In genomic region chr8:48540894-48541293, GRCm38 (mm10) we compare ENCODE assay signal across 17 mouse cellular contexts.
DNase-seq lines count a peak whose midpoint lies in the region; ATAC-seq lines count a peak whose summit lies in the region.
"Had no signal": no experiment of that assay in that cellular context is flagged by ENCODE, and none has a peak within 500 bp of the region (broad histone marks: within the 10 kb centered on the region; RNA-seq: fewer than 3 reads in every experiment).

No protein-coding gene starts in this region.

- 26% methylated on average over 8 of the region's 8 CpGs for WGBS in hindbrain, embryonic 11.5 days
- 25% methylated on average over 8 of the region's 8 CpGs for WGBS in hindbrain, embryonic 14.5 days

- H3K9me3 ChIP-seq in hindbrain, embryonic 11.5 days (ENCODE audit: control insufficient read depth, low read length): no peaks in the 10 kb centered on the region
- no peaks in the 10 kb centered on the region for H3K9me3 ChIP-seq in hindbrain, embryonic 14.5 days (ENCODE audit: control insufficient read depth, low read length)
- H3K9me3 ChIP-seq: forebrain, embryonic 15.5 days had no signal

- ATAC-seq in hindbrain, embryonic 11.5 days (ENCODE audit: low FRiP score): peak; percentile 57
- ATAC-seq in hindbrain, embryonic 14.5 days (ENCODE audit: low FRiP score): no peak
- no peak for ATAC-seq in erythroblast, adult 5-6 weeks (replicated peaks; ENCODE audit: low FRiP score, poor library complexity, severe bottlenecking)
- ATAC-seq: forebrain, embryonic 15.5 days had no signal

- H3K27ac ChIP-seq in hindbrain, embryonic 11.5 days (ENCODE audit: low read depth, low read length): no peak overlapping the region
- H3K27ac ChIP-seq in hindbrain, embryonic 14.5 days: no peak overlapping the region
- H3K27ac ChIP-seq: forebrain, embryonic 15.5 days had no signal

- H3K36me3 ChIP-seq in hindbrain, embryonic 11.5 days (ENCODE audit: control insufficient read depth, insufficient read depth, low read length): no peaks in the 10 kb centered on the region
- no peaks in the 10 kb centered on the region for H3K36me3 ChIP-seq in hindbrain, embryonic 14.5 days (replicated peaks; ENCODE audit: control insufficient read depth, insufficient read depth)
- H3K36me3 ChIP-seq: forebrain, embryonic 15.5 days had no signal

- H3K9ac ChIP-seq in hindbrain, embryonic 11.5 days (ENCODE audit: low read depth, low read length): no peak overlapping the region
- H3K9ac ChIP-seq in hindbrain, embryonic 14.5 days: no peak overlapping the region
- H3K9ac ChIP-seq: forebrain, embryonic 15.5 days had no signal

- H3K4me2 ChIP-seq in hindbrain, embryonic 11.5 days (replicated peaks; ENCODE audit: low read depth, low read length): no peak overlapping the region
- no peak overlapping the region for H3K4me2 ChIP-seq in hindbrain, embryonic 14.5 days (replicated peaks)
- H3K4me2 ChIP-seq: forebrain, embryonic 15.5 days had no signal

- no peak overlapping the region for H3K4me3 ChIP-seq in hindbrain, embryonic 11.5 days (ENCODE audit: low read depth, low read length)
- H3K4me3 ChIP-seq in hindbrain, embryonic 14.5 days (replicated peaks; ENCODE audit: low read length): no peak overlapping the region
- H3K4me3 ChIP-seq: forebrain, embryonic 15.5 days had no signal

- no peaks in the 10 kb centered on the region for H3K27me3 ChIP-seq in hindbrain, embryonic 11.5 days (ENCODE audit: control insufficient read depth, insufficient read depth, low read length)
- no peaks in the 10 kb centered on the region for H3K27me3 ChIP-seq in hindbrain, embryonic 14.5 days (ENCODE audit: control insufficient read depth, insufficient read depth, low read length)
- H3K27me3 ChIP-seq: forebrain, embryonic 15.5 days had no signal

- 0 out of 2 replicates have a peak, but pooled peaks cover 5% of the 10 kb centered on the region for H3K4me1 ChIP-seq in hindbrain, embryonic 11.5 days (replicated peaks; ENCODE audit: control insufficient read depth, insufficient read depth, low read length)
- H3K4me1 ChIP-seq in hindbrain, embryonic 14.5 days (replicated peaks; ENCODE audit: control insufficient read depth, insufficient read depth, low read length): 0 out of 2 replicates have a peak, but pooled peaks cover 6% of the 10 kb centered on the region
- H3K4me1 ChIP-seq: forebrain, embryonic 15.5 days had no signal

- peak; percentile 45 for DNase-seq in hindbrain, embryonic 11.5 days (ENCODE audit: low spot score)
- DNase-seq in hindbrain, embryonic 14.5 days (ENCODE audit: low spot score): no peak
- peak; percentile 47 for DNase-seq in Muller cell, postnatal 12 days (ENCODE audit: inconsistent ontology term)
- DNase-seq in ZHBTc4 (ENCODE audit: low read depth, low spot score): peak; percentile 19
- DNase-seq in mesoderm, embryonic 11.5 days (ENCODE audit: low read depth, low spot score): peak; percentile 59
- no peak for DNase-seq in urinary bladder, postnatal 36 days (ENCODE audit: low spot score in 2 of 2)
- DNase-seq: adrenal gland, adult 8-10 months; cerebellum, adult 18-20 months; heart, adult 11 months; kidney, adult 2 months; kidney, postnatal 4 days; lung, adult 2 months; lung, postnatal 4 days; right cerebral cortex, postnatal 4 days; thymus, postnatal 14 days had no signal

Comparison
In these comparisons a context has a peak if more than half of its experiments do, and no peak if none do; other contexts are left out.
1. DNase-seq: peak in hindbrain, embryonic 11.5 days (single experiment), Muller cell, postnatal 12 days (single experiment), ZHBTc4 (single experiment) and mesoderm, embryonic 11.5 days (single experiment); none in hindbrain, embryonic 14.5 days (single experiment) and urinary bladder, postnatal 36 days (0 of 2).